Mouse (Mus musculus): ENCODE measurements at regions not wholly inside any gene's neighbourhood (a gene's known extent, or its start where the extent isn't known, plus 50 kb on each side); places are given as distances from the start of the nearest gene placed in this dataset.

DNA sequence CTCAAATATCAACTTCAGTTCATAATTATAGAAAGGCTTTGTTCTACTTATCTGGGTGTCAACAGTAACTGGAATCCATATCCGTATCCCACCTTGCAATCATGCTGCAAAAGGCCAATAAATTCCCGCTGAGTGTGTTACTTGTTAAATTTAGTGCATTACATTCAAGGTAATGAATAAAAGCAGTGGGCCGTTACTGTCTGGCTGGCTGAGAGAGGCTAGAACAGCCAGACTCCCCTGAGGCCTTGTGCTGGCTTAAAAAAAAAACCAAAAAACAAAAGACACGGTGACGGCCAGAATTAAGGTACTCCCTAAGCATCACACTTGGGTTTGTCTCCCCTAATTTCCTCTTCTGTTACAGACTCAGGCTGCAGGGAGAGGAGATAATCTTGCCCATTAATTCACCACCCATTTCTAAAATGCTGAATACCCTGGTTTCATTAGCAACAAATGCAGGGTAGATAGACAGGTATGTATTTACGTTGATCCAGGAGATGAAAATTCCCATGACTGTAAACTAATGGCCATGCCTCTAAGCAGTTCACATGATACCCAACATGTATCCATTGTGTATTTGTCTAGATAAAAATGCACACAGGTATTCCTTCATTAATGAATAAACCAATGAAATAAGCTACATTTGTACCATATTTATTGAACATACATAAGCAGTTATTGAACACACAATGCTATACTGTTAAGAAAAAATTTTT is 74.1 kb upstream of the Gm11146 start:
- no peak for TF ChIP-seq CTCF (IDR thresholded peaks at IDR 0.05; ENCODE audit: low read depth, low read length)
- TF ChIP-seq POLR2AphosphoS5 (IDR thresholded peaks at IDR 0.05; ENCODE audit: insufficient replicate concordance, low read depth, low read length): no peak
- TF ChIP-seq TAL1 (conservative IDR thresholded peaks at IDR 0.05; ENCODE audit: low read depth, low read length): no peak

All from G1E (cell line).